Mouse (Mus musculus) lung, adult 2 months (tissue): ENCODE measurements around the gene Mrpl34.

Experiments
- CTCF ChIP-seq: fragments of 200-500 bp; IDR thresholded peaks from 2 replicates; pipeline ENCODE4 v1.5.1; 2011; ENCODE audit warnings: mild to moderate bottlenecking, low read length, control low read depth; ENCODE audit not compliant: insufficient read depth
- POLR2A ChIP-seq: fragments of 200-500 bp; IDR thresholded peaks from 2 replicates; pipeline ENCODE4 v1.6.1; 2011; ENCODE audit warnings: low read depth, mild to moderate bottlenecking, control low read depth, low read length, borderline replicate concordance; ENCODE audit errors: extremely low read depth

DNA sequence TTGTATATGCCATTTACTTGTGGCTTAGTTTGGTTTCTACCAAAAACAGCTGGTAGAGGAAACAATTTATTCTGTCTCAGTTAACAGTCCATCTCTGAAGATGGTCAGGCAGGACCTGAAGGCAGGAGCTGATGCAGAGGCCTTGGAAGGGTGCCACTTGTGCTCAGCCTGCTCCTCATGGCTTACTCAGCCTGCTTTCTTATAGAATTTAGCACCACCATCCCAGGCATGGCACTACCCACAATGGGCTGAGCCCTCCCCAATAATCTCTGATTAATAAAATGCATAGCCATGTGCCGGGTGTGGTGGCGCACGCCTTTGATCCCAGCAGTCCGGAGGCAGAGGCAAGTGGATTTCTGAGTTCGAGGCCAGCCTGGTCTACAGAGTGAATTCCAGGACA is 1.4 kb downstream of the Mrpl34 start:
- TF ChIP-seq POLR2A = no peak
- no peak for TF ChIP-seq CTCF
